Mouse (Mus musculus) right cerebral cortex, adult 18-20 months (tissue): Measurements from ENCODE around the gene Tyrobp.

Experiments used
- DNase-seq: peaks from one replicate; pipeline ENCODE4 v3.0.0; 2022; ENCODE audit warnings: mixed read lengths

The Tyrobp gene

GRCm38 (mm10) chr7:30413596-30413995 is at the start of gene Tyrobp:
Tyrobp (plus strand) TSS chr7:30413760.
- no peak for DNase-seq

GRCm38 (mm10) chr7:30367466-30367865 is 46.1 kb upstream of the Tyrobp start:
- DNase-seq: no peak

GRCm38 (mm10) chr7:30373501-30373962 is 40.0 kb upstream of the Tyrobp start:
- DNase-seq: peak; percentile 97

- no peak for DNase-seq
These were observed 33.5 kb upstream of the Tyrobp start for GRCm38 (mm10) chr7:30380061-30380460.

GRCm38 (mm10) chr7:30384106-30384505 is 29.5 kb upstream of the Tyrobp start:
- DNase-seq: no peak

- DNase-seq: no peak
These were observed 20.6 kb upstream of the Tyrobp start for GRCm38 (mm10) chr7:30392746-30393520.

GRCm38 (mm10) chr7:30393631-30394030 is 19.9 kb upstream of the Tyrobp start:
- no peak for DNase-seq

- DNase-seq: no peak
These were observed 19.2 kb upstream of the Tyrobp start for GRCm38 (mm10) chr7:30394379-30394778.

- no peak for DNase-seq
These were observed 18.7 kb upstream of the Tyrobp start for GRCm38 (mm10) chr7:30394871-30395270.

- no peak for DNase-seq
These were observed 13.9 kb upstream of the Tyrobp start for GRCm38 (mm10) chr7:30399671-30400070.

GRCm38 (mm10) chr7:30402343-30402742 is 11.2 kb upstream of the Tyrobp start:
- DNase-seq: no peak

- DNase-seq: no peak
These were observed 4.9 kb upstream of the Tyrobp start for GRCm38 (mm10) chr7:30408639-30409038.

GRCm38 (mm10) chr7:30409789-30410188 is 3.8 kb upstream of the Tyrobp start:
- DNase-seq: no peak

GRCm38 (mm10) chr7:30411023-30411422 is 2.5 kb upstream of the Tyrobp start:
- no peak for DNase-seq

- no peak for DNase-seq
These were observed 819 bp upstream of the Tyrobp start for GRCm38 (mm10) chr7:30412735-30413147.

- DNase-seq: no peak
These were observed 4.3 kb downstream of the Tyrobp start for GRCm38 (mm10) chr7:30417856-30418255.

GRCm38 (mm10) chr7:30419561-30420499 is 6.3 kb downstream of the Tyrobp start, which contains the start of gene Hcst:
Hcst (minus strand) TSS chr7:30419854.
- no peak for DNase-seq

GRCm38 (mm10) chr7:30420673-30421072 is 7.1 kb downstream of the Tyrobp start:
- no peak for DNase-seq

GRCm38 (mm10) chr7:30421175-30421889 is 7.8 kb downstream of the Tyrobp start, which contains the start of gene Nfkbid:
Nfkbid (plus strand) TSS chr7:30421732.
- DNase-seq: peak; percentile 67

- DNase-seq: peak; percentile 96
These were observed 8.4 kb downstream of the Tyrobp start for GRCm38 (mm10) chr7:30421890-30422435.

- no peak for DNase-seq
These were observed 9.0 kb downstream of the Tyrobp start for GRCm38 (mm10) chr7:30422560-30422959.

- peak; percentile 83 for DNase-seq
These were observed 9.6 kb downstream of the Tyrobp start for GRCm38 (mm10) chr7:30423071-30423641.
